Mouse (Mus musculus) heart, embryonic 12.5 days (tissue): ENCODE measurements around the gene Cdc25a. TPM values are rescaled to one million over a fixed set of nuclear protein-coding genes. Genes with fewer than 3 reads are reported as not detected.

ENCODE experiments used
- ATAC-seq: fragments of 200-750 bp; cut with Nextera tagmentation; 2 replicates; pipeline ENCODE4 v1.8.0; 2017; ENCODE audit warnings: moderate TSS enrichment, moderate library complexity; ENCODE audit not compliant: insufficient number of reproducible peaks, low FRiP score
- H3K27ac ChIP-seq: fragments of 300-500 bp; sonication (generic); 2 replicates; pipeline ENCODE4 v1.5.1; 2016; ENCODE audit warnings: mild to moderate bottlenecking, moderate library complexity; ENCODE audit not compliant: poor library complexity, severe bottlenecking
- H3K27me3 ChIP-seq: fragments of 300-500 bp; sonication (generic); replicated peaks from 2 replicates; pipeline ENCODE4 v1.6.1; 2016; ENCODE audit warnings: mild to moderate bottlenecking, moderate library complexity
- H3K36me3 ChIP-seq: fragments of 300-500 bp; sonication (generic); 2 replicates; pipeline ENCODE4 v1.6.1; 2016; ENCODE audit warnings: mild to moderate bottlenecking, moderate library complexity
- H3K4me1 ChIP-seq: fragments of 300-500 bp; sonication (generic); replicated peaks from 2 replicates; pipeline ENCODE4 v1.6.1; 2016; ENCODE audit warnings: mild to moderate bottlenecking
- H3K4me2 ChIP-seq: fragments of 300-500 bp; sonication (generic); 2 replicates; pipeline ENCODE4 v1.6.1; 2016; ENCODE audit warnings: mild to moderate bottlenecking, moderate library complexity
- H3K4me3 ChIP-seq: fragments of 300-500 bp; sonication (generic); 2 replicates; pipeline ENCODE4 v1.5.1; 2016; ENCODE audit warnings: mild to moderate bottlenecking
- H3K9ac ChIP-seq: fragments of 300-500 bp; sonication (generic); 2 replicates; pipeline ENCODE4 v1.6.1; 2016; ENCODE audit warnings: mild to moderate bottlenecking, moderate library complexity
- H3K9me3 ChIP-seq: fragments of 300-500 bp; sonication (generic); replicated peaks from 2 replicates; pipeline ENCODE4 v1.6.1; 2016; ENCODE audit warnings: mild to moderate bottlenecking, moderate library complexity
- WGBS: fragments of 180-500 bp; shearing (Covaris S2); methylation state at CpG from one replicate; pipeline ENCODE4 v1.1.7; 2016; 5-methylcytosine and 5-hydroxymethylcytosine counted together
- polyA plus RNA-seq: library from polyadenylated mRNA; unstranded; fragments of >200 nt; fragmentation: Nextera tagmentation; extraction: Ambion mirVana; gene quantifications from 2 replicates; pipeline ENCODE4 v1.2.1, GENCODE M21; 2016

The Cdc25a gene
- polyA plus RNA-seq, 1 experiment from 2014 or later, result 27.6 TPM

GRCm38 (mm10) chr9:109909102-109909501 is 33.7 kb downstream of the Cdc25a start:
- Histone ChIP-seq H3K36me3 (no peaks in the 10 kb centered on the region), H3K27me3 (no peaks in the 10 kb centered on the region), H3K4me2 (no peak overlapping the region), H3K27ac (no peak overlapping the region), H3K4me3 (no peak overlapping the region), H3K9me3 (no peaks in the 10 kb centered on the region), H3K4me1 (peaks cover 6% of the 10 kb centered on the region), H3K9ac (no peak overlapping the region)
- no peak for ATAC-seq
- WGBS, result 80% methylated on average over 8 of the region's 8 CpGs

- Histone ChIP-seq H3K27me3 (no peaks in the 10 kb centered on the region), H3K4me1 (peaks cover 6% of the 10 kb centered on the region), H3K27ac (no peak overlapping the region), H3K9me3 (no peaks in the 10 kb centered on the region), H3K4me2 (no peak overlapping the region), H3K36me3 (no peaks in the 10 kb centered on the region), H3K9ac (no peak overlapping the region), H3K4me3 (no peak overlapping the region)
- no peak for ATAC-seq
- 88% methylated on average over 4 of the region's 4 CpGs for WGBS
Measured at GRCm38 (mm10) chr9:109909926-109910325, 34.5 kb downstream of the Cdc25a start.

- Histone ChIP-seq H3K27ac (no peak overlapping the region), H3K36me3 (no peaks in the 10 kb centered on the region), H3K9me3 (no peaks in the 10 kb centered on the region), H3K9ac (no peak overlapping the region), H3K27me3 (no peaks in the 10 kb centered on the region), H3K4me1 (peaks cover 6% of the 10 kb centered on the region), H3K4me3 (no peak overlapping the region), H3K4me2 (no peak overlapping the region)
- WGBS, result 78% methylated on average over 7 of the region's 7 CpGs
- ATAC-seq, result no peak
Measured at GRCm38 (mm10) chr9:109911779-109912178, 36.4 kb downstream of the Cdc25a start.

GRCm38 (mm10) chr9:109914269-109914926 is 39.0 kb downstream of the Cdc25a start:
- Histone ChIP-seq H3K27ac (no peak overlapping the region), H3K27me3 (no peaks in the 10 kb centered on the region), H3K9ac (no peak overlapping the region), H3K4me3 (no peak overlapping the region), H3K9me3 (no peaks in the 10 kb centered on the region), H3K4me2 (no peak overlapping the region), H3K36me3 (no peaks in the 10 kb centered on the region), H3K4me1 (no peaks in the 10 kb centered on the region)
- WGBS, result 66% methylated on average over 4 of the region's 4 CpGs
- no peak for ATAC-seq

- Histone ChIP-seq H3K27ac (no peak overlapping the region), H3K4me2 (no peak overlapping the region), H3K36me3 (no peaks in the 10 kb centered on the region), H3K4me3 (no peak overlapping the region), H3K9me3 (no peaks in the 10 kb centered on the region), H3K4me1 (no peaks in the 10 kb centered on the region), H3K9ac (no peak overlapping the region), H3K27me3 (no peaks in the 10 kb centered on the region)
- no peak for ATAC-seq
- 74% methylated on average over 2 of the region's 2 CpGs for WGBS
Measured at GRCm38 (mm10) chr9:109917931-109918330, 42.6 kb downstream of the Cdc25a start.

GRCm38 (mm10) chr9:109929131-109929530 is 53.8 kb downstream of the Cdc25a start:
- H3K36me3 ChIP-seq, result no peaks in the 10 kb centered on the region
- ATAC-seq, result no peak
- WGBS, result 88% methylated on average over 3 of the region's 3 CpGs

GRCm38 (mm10) chr9:109930063-109930462 is 54.7 kb downstream of the Cdc25a start:
- H3K9ac ChIP-seq, result no peak overlapping the region
- 88% methylated on average over 5 of the region's 5 CpGs for WGBS
- no peak overlapping the region for H3K4me2 ChIP-seq

More at GRCm38 (mm10) chr9:109929131-109929530, 53.8 kb downstream of the Cdc25a start:
- no peak overlapping the region for H3K4me3 ChIP-seq
- H3K4me2 ChIP-seq, result no peak overlapping the region
- H3K27ac ChIP-seq, result no peak overlapping the region
- H3K27me3 ChIP-seq, result no peaks in the 10 kb centered on the region
- no peak overlapping the region for H3K9ac ChIP-seq
- peaks cover 10% of the 10 kb centered on the region for H3K4me1 ChIP-seq
- no peaks in the 10 kb centered on the region for H3K9me3 ChIP-seq

GRCm38 (mm10) chr9:109930752-109931151 is 55.4 kb downstream of the Cdc25a start:
- H3K9ac ChIP-seq, result peak overlapping the region; percentile 92; the same call in 1 of the 2 replicates
- peak overlapping the region; percentile 74 for H3K4me2 ChIP-seq
- H3K36me3 ChIP-seq, result no peaks in the 10 kb centered on the region
- peak overlapping the region; percentile 96 for H3K27ac ChIP-seq
- no peaks in the 10 kb centered on the region for H3K27me3 ChIP-seq
- peaks cover 19% of the 10 kb centered on the region for H3K4me1 ChIP-seq
- H3K4me3 ChIP-seq, result peak overlapping the region; percentile 87
- ATAC-seq, result no peak
- WGBS, result 65% methylated on average over 6 of the region's 6 CpGs
- no peaks in the 10 kb centered on the region for H3K9me3 ChIP-seq

More at GRCm38 (mm10) chr9:109930063-109930462, 54.7 kb downstream of the Cdc25a start:
- Histone ChIP-seq H3K27ac (0 out of 2 replicates have a peak overlapping the region, but pooled peaks have one; percentile 6), H3K27me3 (no peaks in the 10 kb centered on the region), H3K4me3 (no peak overlapping the region), H3K4me1 (peaks cover 17% of the 10 kb centered on the region), H3K36me3 (no peaks in the 10 kb centered on the region), H3K9me3 (no peaks in the 10 kb centered on the region)
- no peak for ATAC-seq

GRCm38 (mm10) chr9:109931257-109932171 is 56.1 kb downstream of the Cdc25a start, which contains the start of gene Map4:
Gene Map4, plus strand, starts transcription at chr9:109931460.
- peak; percentile 98 for ATAC-seq
- H3K9me3 ChIP-seq, result no peaks in the 10 kb centered on the region
- H3K9ac ChIP-seq, result peak within 1 kb of the TSS; percentile 92
- H3K4me1 ChIP-seq, result peaks cover 19% of the 10 kb centered on the region
- H3K36me3 ChIP-seq, result no peaks in the 10 kb centered on the region
- peak within 1 kb of the TSS; percentile 74 for H3K4me2 ChIP-seq
- H3K27me3 ChIP-seq, result no peaks in the 10 kb centered on the region
- H3K27ac ChIP-seq, result peak within 1 kb of the TSS; percentile 96
- WGBS, result under 1% methylated on average over 93 of the region's 94 CpGs
- H3K4me3 ChIP-seq, result peak within 1 kb of the TSS; percentile 87

GRCm38 (mm10) chr9:109932361-109932755 is 57.0 kb downstream of the Cdc25a start:
- Histone ChIP-seq H3K27me3 (no peaks in the 10 kb centered on the region), H3K4me1 (peaks cover 19% of the 10 kb centered on the region), H3K9ac (peak overlapping the region; percentile 92), H3K36me3 (no peaks in the 10 kb centered on the region), H3K27ac (peak overlapping the region; percentile 96), H3K4me2 (peak overlapping the region; percentile 74), H3K9me3 (no peaks in the 10 kb centered on the region), H3K4me3 (peak overlapping the region; percentile 87)
- ATAC-seq, result peak; percentile 0
- 0% methylated on average over 20 of the region's 20 CpGs for WGBS

- peak overlapping the region; percentile 92 for H3K9ac ChIP-seq
- 0% methylated on average over 12 of the region's 12 CpGs for WGBS
- peaks cover 19% of the 10 kb centered on the region for H3K4me1 ChIP-seq
- peak overlapping the region; percentile 74 for H3K4me2 ChIP-seq
- H3K27me3 ChIP-seq, result no peaks in the 10 kb centered on the region
- H3K4me3 ChIP-seq, result peak overlapping the region; percentile 87
- ATAC-seq, result no peak
- H3K36me3 ChIP-seq, result no peaks in the 10 kb centered on the region
- no peaks in the 10 kb centered on the region for H3K9me3 ChIP-seq
- peak overlapping the region; percentile 96 for H3K27ac ChIP-seq
Measured at GRCm38 (mm10) chr9:109932756-109933375, 57.5 kb downstream of the Cdc25a start.
